Mouse (Mus musculus): Measurements from ENCODE around the gene Ramp2. TPM values are rescaled to one million over a fixed set of nuclear protein-coding genes. Genes with fewer than 3 reads are reported as not detected.

The Ramp2 gene
- polyA plus RNA-seq, 1 experiment from 2014 or later, result 95.8 TPM

GRCm38 (mm10) chr11:101287306-101287705, 41.5 kb downstream of the Ramp2 start:
- Histone ChIP-seq H3K27me3 (ENCODE audit: control insufficient read depth, insufficient read depth, low read length) (no peaks in the 10 kb centered on the region), H3K4me1 (ENCODE audit: control insufficient read depth, insufficient read depth, low read length) (peaks cover 10% of the 10 kb centered on the region; the same call in 1 of the 2 replicates), H3K27ac (ENCODE audit: low read length) (no peak overlapping the region), H3K4me2 (ENCODE audit: low read depth, low read length) (no peak overlapping the region), H3K9me3 (replicated peaks; ENCODE audit: control insufficient read depth, low read length) (no peaks in the 10 kb centered on the region), H3K36me3 (ENCODE audit: control insufficient read depth, insufficient read depth, low read length) (peaks cover 6% of the 10 kb centered on the region), H3K9ac (ENCODE audit: low read length) (no peak overlapping the region), H3K4me3 (replicated peaks; ENCODE audit: low read length) (no peak overlapping the region)
- 74% methylated on average over 9 of the region's 9 CpGs for WGBS
- ATAC-seq (ENCODE audit: insufficient read depth, low FRiP score), result no peak

GRCm38 (mm10) chr11:101291231-101291630, 45.4 kb downstream of the Ramp2 start:
- Histone ChIP-seq H3K4me1 (ENCODE audit: control insufficient read depth, insufficient read depth, low read length) (no peaks in the 10 kb centered on the region), H3K27ac (ENCODE audit: low read length) (no peak overlapping the region), H3K9ac (ENCODE audit: low read length) (no peak overlapping the region), H3K4me2 (ENCODE audit: low read depth, low read length) (no peak overlapping the region), H3K27me3 (ENCODE audit: control insufficient read depth, insufficient read depth, low read length) (no peaks in the 10 kb centered on the region), H3K4me3 (replicated peaks; ENCODE audit: low read length) (no peak overlapping the region), H3K9me3 (replicated peaks; ENCODE audit: control insufficient read depth, low read length) (no peaks in the 10 kb centered on the region), H3K36me3 (ENCODE audit: control insufficient read depth, insufficient read depth, low read length) (peaks cover 13% of the 10 kb centered on the region)
- WGBS, result 93% methylated on average over 8 of the region's 8 CpGs
- ATAC-seq (ENCODE audit: insufficient read depth, low FRiP score), result no peak

GRCm38 (mm10) chr11:101295191-101295590, 49.4 kb downstream of the Ramp2 start:
- Histone ChIP-seq H3K9ac (ENCODE audit: low read length) (no peak overlapping the region), H3K9me3 (replicated peaks; ENCODE audit: control insufficient read depth, low read length) (no peaks in the 10 kb centered on the region), H3K36me3 (ENCODE audit: control insufficient read depth, insufficient read depth, low read length) (peaks cover 13% of the 10 kb centered on the region; the same call in 1 of the 2 replicates), H3K27me3 (ENCODE audit: control insufficient read depth, insufficient read depth, low read length) (no peaks in the 10 kb centered on the region), H3K27ac (ENCODE audit: low read length) (no peak overlapping the region), H3K4me1 (ENCODE audit: control insufficient read depth, insufficient read depth, low read length) (no peaks in the 10 kb centered on the region), H3K4me2 (ENCODE audit: low read depth, low read length) (no peak overlapping the region), H3K4me3 (replicated peaks; ENCODE audit: low read length) (no peak overlapping the region)
- 94% methylated on average over 8 of the region's 8 CpGs for WGBS
- no peak for ATAC-seq (ENCODE audit: insufficient read depth, low FRiP score)

- no peak for ATAC-seq (ENCODE audit: insufficient read depth, low FRiP score)
- H3K27me3 ChIP-seq (ENCODE audit: control insufficient read depth, insufficient read depth, low read length), result no peaks in the 10 kb centered on the region
- no peaks in the 10 kb centered on the region for H3K9me3 ChIP-seq (replicated peaks; ENCODE audit: control insufficient read depth, low read length)
- H3K9ac ChIP-seq (ENCODE audit: low read length), result peak overlapping the region; percentile 91; the same call in 1 of the 2 replicates
- peak overlapping the region; percentile 93 for H3K4me3 ChIP-seq (replicated peaks; ENCODE audit: low read length)
- H3K36me3 ChIP-seq (ENCODE audit: control insufficient read depth, insufficient read depth, low read length), result no peaks in the 10 kb centered on the region
- peak overlapping the region; percentile 98 for H3K4me2 ChIP-seq (ENCODE audit: low read depth, low read length)
- WGBS, result 60% methylated on average over 7 of the region's 7 CpGs
- peaks cover 9% of the 10 kb centered on the region; the same call in 1 of the 2 replicates for H3K4me1 ChIP-seq (ENCODE audit: control insufficient read depth, insufficient read depth, low read length)
- no peak overlapping the region for H3K27ac ChIP-seq (ENCODE audit: low read length)
Measured at GRCm38 (mm10) chr11:101300881-101301280, 55.1 kb downstream of the Ramp2 start.

GRCm38 (mm10) chr11:101301299-101302003, 55.6 kb downstream of the Ramp2 start:
- ATAC-seq (ENCODE audit: insufficient read depth, low FRiP score), result 0 out of 2 replicates have a peak, but pooled peaks have one; percentile 15
- Histone ChIP-seq H3K27ac (ENCODE audit: low read length) (peak overlapping the region; percentile 61), H3K9me3 (replicated peaks; ENCODE audit: control insufficient read depth, low read length) (no peaks in the 10 kb centered on the region), H3K4me1 (ENCODE audit: control insufficient read depth, insufficient read depth, low read length) (peaks cover 9% of the 10 kb centered on the region; the same call in 1 of the 2 replicates), H3K4me2 (ENCODE audit: low read depth, low read length) (peak overlapping the region; percentile 98), H3K36me3 (ENCODE audit: control insufficient read depth, insufficient read depth, low read length) (no peaks in the 10 kb centered on the region), H3K4me3 (replicated peaks; ENCODE audit: low read length) (peak overlapping the region; percentile 93), H3K9ac (ENCODE audit: low read length) (peak overlapping the region; percentile 91), H3K27me3 (ENCODE audit: control insufficient read depth, insufficient read depth, low read length) (no peaks in the 10 kb centered on the region)
- 12% methylated on average over 26 of the region's 26 CpGs for WGBS

- 6% methylated on average over 39 of the region's 39 CpGs for WGBS
- Histone ChIP-seq H3K36me3 (ENCODE audit: control insufficient read depth, insufficient read depth, low read length) (no peaks in the 10 kb centered on the region), H3K27ac (ENCODE audit: low read length) (peak within 1 kb of the TSS; percentile 61), H3K27me3 (ENCODE audit: control insufficient read depth, insufficient read depth, low read length) (no peaks in the 10 kb centered on the region), H3K9ac (ENCODE audit: low read length) (peak within 1 kb of the TSS; percentile 91), H3K9me3 (replicated peaks; ENCODE audit: control insufficient read depth, low read length) (no peaks in the 10 kb centered on the region), H3K4me3 (replicated peaks; ENCODE audit: low read length) (peak within 1 kb of the TSS; percentile 93), H3K4me2 (ENCODE audit: low read depth, low read length) (peak within 1 kb of the TSS; percentile 98), H3K4me1 (ENCODE audit: control insufficient read depth, insufficient read depth, low read length) (peaks cover 9% of the 10 kb centered on the region; the same call in 1 of the 2 replicates)
- ATAC-seq (ENCODE audit: insufficient read depth, low FRiP score), result peak; percentile 94
Measured at GRCm38 (mm10) chr11:101302004-101302798, 56.4 kb downstream of the Ramp2 start, which contains the start of gene Becn1. Gene Becn1, minus strand, starts transcription at chr11:101302286.

- H3K9ac ChIP-seq (ENCODE audit: low read length), result 0 out of 2 replicates have a peak overlapping the region, but pooled peaks have one; percentile 14
- H3K9me3 ChIP-seq (replicated peaks; ENCODE audit: control insufficient read depth, low read length), result no peaks in the 10 kb centered on the region
- H3K4me2 ChIP-seq (ENCODE audit: low read depth, low read length), result no peak overlapping the region
- H3K36me3 ChIP-seq (ENCODE audit: control insufficient read depth, insufficient read depth, low read length), result no peaks in the 10 kb centered on the region
- no peaks in the 10 kb centered on the region for H3K27me3 ChIP-seq (ENCODE audit: control insufficient read depth, insufficient read depth, low read length)
- 0 out of 2 replicates have a peak, but pooled peaks have one; percentile 17 for ATAC-seq (ENCODE audit: insufficient read depth, low FRiP score)
- WGBS, result 24% methylated on average over 5 of the region's 5 CpGs
- H3K4me3 ChIP-seq (replicated peaks; ENCODE audit: low read length), result no peak overlapping the region
- H3K27ac ChIP-seq (ENCODE audit: low read length), result no peak overlapping the region
- H3K4me1 ChIP-seq (ENCODE audit: control insufficient read depth, insufficient read depth, low read length), result no peaks in the 10 kb centered on the region
Measured at GRCm38 (mm10) chr11:101307744-101308143, 61.9 kb downstream of the Ramp2 start.

Data from stomach, embryonic 16.5 days (tissue).